ENCODE assay signal across 1 mouse cellular context in the genomic region with DNA sequence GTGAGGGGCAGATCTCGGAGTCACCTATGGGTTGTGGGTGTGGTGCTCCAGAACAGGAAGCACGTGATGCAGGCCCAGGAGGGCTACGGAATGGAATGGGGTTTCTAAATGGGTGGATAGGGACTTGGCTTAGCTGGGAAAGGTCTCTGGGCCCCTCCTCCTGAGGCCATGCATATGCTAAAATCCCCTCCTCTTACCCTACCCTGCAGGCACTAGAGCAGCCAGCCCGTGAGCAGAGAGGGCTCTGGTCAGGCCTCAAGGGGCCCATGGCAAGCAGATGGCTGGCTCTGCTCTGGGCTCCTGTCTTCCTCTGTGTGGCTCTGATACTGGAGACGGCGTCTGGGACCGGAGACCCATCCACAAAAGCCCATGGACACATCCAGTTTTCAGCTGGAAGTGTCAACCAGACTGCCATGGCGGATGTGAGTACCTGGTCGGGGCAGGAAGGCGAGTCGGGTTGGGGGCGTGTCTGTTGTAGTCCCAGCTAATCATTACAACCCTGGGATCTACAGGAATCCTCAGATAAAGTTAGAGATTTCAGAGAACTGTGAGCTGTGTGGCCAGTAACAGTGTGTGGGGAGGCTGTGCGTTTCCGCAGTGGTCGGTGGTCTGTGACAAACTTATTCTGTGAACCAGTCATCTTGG.
TF ChIP-seq lines count a peak whose summit lies in the region.

No protein-coding gene starts in this region.

TF ChIP-seq in ES-E14, 5 proteins besides CTCF, POLR2A, EP300 and RAD21:
- TF ChIP-seq ZNF384 (IDR thresholded peaks at IDR 0.05; ENCODE audit: low read depth, low read length) (no peak), ZC3H11A (IDR thresholded peaks at IDR 0.05; ENCODE audit: borderline replicate concordance, low read depth, low read length) (no peak)
TF ChIP-seq in ES-E14: peak in this region for 0.
